Mouse (Mus musculus): ENCODE measurements around the gene Dnah10. TPM values are rescaled to one million over a fixed set of nuclear protein-coding genes. Genes with fewer than 3 reads are reported as not detected.

The Dnah10 gene
- polyA plus RNA-seq, 1 experiment from 2014 or later: 0.06 TPM

DNA sequence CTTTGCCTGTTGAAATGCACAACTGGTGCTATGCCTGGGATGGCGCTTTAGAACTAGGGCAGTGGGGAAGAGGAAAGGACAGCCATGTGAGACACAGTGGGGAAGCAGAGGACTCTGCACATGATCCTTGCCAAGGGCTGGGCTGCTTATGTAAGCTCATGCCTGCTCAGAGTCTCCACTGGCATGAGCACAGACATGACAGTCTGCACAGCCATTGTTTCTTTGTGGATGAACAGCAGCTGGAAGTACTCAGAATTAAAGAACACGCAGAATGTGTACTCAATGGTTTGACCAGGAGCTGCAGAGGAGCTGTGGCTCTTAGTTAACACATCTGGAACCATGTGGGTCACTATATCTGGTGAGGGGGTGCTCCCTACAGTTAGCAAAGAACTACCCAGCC, 128.2 kb downstream of the Dnah10 start:
- DNase-seq (ENCODE audit: low spot score): no peak
- no peak overlapping the region; the same call in 1 of the 2 replicates for H3K27ac ChIP-seq
- peaks cover 7% of the 10 kb centered on the region for H3K4me1 ChIP-seq
- H3K4me3 ChIP-seq: no peak overlapping the region
- no peaks in the 10 kb centered on the region for H3K9me3 ChIP-seq (replicated peaks)
- 88% methylated on average over 2 of the region's 2 CpGs for WGBS
- no peaks in the 10 kb centered on the region for H3K36me3 ChIP-seq
- H3K27me3 ChIP-seq (ENCODE audit: low read depth, poor library complexity, severe bottlenecking): no peaks in the 10 kb centered on the region

DNA sequence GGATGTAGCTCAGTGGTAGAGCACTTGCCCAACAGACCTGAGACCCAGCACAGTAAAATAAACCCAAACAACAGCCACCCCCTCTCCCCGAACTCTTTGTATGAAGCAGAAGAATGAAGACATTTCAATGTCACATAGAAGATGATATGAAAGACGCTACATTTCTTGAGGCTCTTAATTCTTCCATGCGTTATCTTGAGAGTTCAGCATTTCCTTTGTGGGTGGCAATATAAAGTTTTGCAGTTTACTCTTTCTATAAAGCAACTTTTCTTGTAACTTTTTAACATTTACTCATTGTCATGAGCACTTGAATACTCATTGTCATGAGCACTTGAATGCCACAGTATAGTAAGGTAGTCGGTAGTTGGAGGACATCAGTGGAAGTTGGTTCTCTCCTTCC, 129.3 kb downstream of the Dnah10 start:
- peaks cover 7% of the 10 kb centered on the region for H3K4me1 ChIP-seq
- DNase-seq (ENCODE audit: low spot score): no peak
- H3K27ac ChIP-seq: no peak overlapping the region
- no peaks in the 10 kb centered on the region for H3K36me3 ChIP-seq
- 93% methylated on average over 4 of the region's 4 CpGs for WGBS
- H3K4me3 ChIP-seq: no peak overlapping the region
- peaks cover 9% of the 10 kb centered on the region for H3K27me3 ChIP-seq (ENCODE audit: low read depth, poor library complexity, severe bottlenecking)
- H3K9me3 ChIP-seq (replicated peaks): no peaks in the 10 kb centered on the region

DNA sequence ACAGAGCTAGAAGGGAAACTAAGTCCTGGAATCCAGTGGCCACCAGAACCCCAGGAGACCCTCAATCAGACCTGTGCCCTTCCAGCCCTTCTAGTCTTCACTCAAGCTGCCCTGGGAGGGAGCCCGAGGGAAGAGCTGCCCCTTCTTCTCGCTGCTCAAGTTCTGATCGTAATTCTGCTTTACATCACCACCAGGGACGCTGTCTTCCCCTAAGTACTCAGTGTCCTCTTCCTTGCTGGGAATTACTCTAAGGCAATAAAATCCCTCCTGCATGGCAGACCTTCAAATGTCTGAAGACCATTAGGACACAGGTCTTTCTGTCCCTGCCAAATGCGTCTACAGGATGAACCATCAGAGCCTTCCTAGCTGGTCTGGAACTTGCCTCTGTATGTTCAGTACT, 135.1 kb downstream of the Dnah10 start:
- 4% methylated on average over 5 of the region's 5 CpGs for WGBS
- Histone ChIP-seq H3K9me3 (replicated peaks) (no peaks in the 10 kb centered on the region), H3K4me1 (peaks cover 33% of the 10 kb centered on the region), H3K27ac (no peak overlapping the region), H3K36me3 (0 out of 2 replicates have a peak, but pooled peaks cover 3% of the 10 kb centered on the region), H3K4me3 (no peak overlapping the region), H3K27me3 (ENCODE audit: low read depth, poor library complexity, severe bottlenecking) (peaks cover 34% of the 10 kb centered on the region)
- DNase-seq (ENCODE audit: low spot score): no peak

DNA sequence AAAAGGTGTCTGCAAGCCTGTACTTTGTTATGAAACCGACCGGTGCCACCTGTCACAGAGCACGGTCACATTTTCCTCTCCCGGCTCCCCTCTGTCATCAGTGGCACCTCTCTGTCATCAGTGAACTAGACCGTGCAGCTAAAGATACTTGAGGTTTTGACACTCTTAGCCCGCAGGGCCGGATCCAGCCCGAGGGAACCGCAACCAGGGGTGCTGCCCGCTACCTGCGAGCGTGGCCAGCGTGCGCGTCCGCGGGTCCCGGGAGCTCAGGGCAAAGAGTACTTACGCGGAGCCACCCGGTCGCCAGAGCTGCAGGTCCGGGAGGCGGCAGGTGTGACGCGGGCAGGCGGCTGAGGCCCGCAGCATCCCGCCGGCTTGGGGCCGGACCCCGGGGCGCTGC, 136.6 kb downstream of the Dnah10 start:
- peaks cover 34% of the 10 kb centered on the region for H3K4me1 ChIP-seq
- peak overlapping the region; percentile 99 for H3K27ac ChIP-seq
- WGBS: 1% methylated on average over 33 of the region's 33 CpGs
- peaks cover 17% of the 10 kb centered on the region for H3K36me3 ChIP-seq
- H3K27me3 ChIP-seq (ENCODE audit: low read depth, poor library complexity, severe bottlenecking): peaks cover 34% of the 10 kb centered on the region
- peak overlapping the region; percentile 100 for H3K4me3 ChIP-seq
- DNase-seq (ENCODE audit: low spot score): peak; percentile 51
- H3K9me3 ChIP-seq (replicated peaks): no peaks in the 10 kb centered on the region

DNA sequence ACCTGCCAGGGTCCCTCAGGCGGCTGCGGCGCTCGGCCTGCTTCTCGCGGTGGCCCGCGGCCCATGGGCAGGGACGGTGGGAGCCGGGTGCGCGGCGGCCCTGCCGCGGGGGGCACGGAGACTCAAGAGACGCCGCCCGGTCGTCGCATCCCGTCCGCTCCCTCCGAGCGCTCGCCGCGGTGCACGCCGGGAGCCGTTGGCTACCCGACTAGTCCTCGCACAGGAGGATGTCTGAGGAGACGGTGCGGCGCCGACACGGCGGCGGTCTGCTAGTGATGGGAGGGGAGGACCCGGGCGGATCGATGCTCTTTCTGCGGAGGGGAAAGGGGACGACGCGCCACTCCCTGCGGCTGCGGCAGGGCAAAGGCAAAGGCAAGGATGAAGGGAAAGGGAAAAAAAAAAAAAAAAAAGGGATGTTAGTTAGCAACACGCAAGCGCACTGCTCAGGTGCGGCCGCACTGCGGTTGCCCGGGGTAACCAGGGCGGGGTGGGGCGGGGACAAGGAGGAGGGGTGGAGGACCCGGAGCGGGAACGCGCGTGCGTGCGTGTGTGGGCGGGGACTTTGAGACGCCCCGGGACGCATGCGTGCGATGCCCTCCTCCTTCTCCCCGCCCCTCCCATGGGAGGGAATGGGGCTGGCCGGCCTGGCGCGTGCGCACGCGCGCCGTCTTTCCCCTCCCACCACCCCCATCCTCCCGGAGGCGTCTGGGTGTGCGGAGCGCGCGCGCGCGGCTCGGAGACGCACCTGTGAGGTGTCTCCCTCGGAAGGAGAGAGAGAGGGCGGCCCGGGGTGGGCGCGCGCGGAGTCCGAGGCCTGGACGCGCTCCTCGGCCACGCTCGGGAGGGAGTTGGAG, 137.4 kb downstream of the Dnah10 start, which contains the start of the genes Ccdc92 and Zfp664:
Gene Ccdc92 (minus strand): TSS at position 412 of the 854 bp plus-strand sequence.
Gene Zfp664 (plus strand): TSS at position 679 of the 854 bp plus-strand sequence.
- DNase-seq (ENCODE audit: low spot score): peak; percentile 100
- Histone ChIP-seq H3K36me3 (peaks cover 24% of the 10 kb centered on the region), H3K4me3 (peak within 1 kb of the TSS; percentile 100), H3K27ac (peak within 1 kb of the TSS; percentile 99), H3K9me3 (replicated peaks) (no peaks in the 10 kb centered on the region), H3K4me1 (peaks cover 34% of the 10 kb centered on the region), H3K27me3 (ENCODE audit: low read depth, poor library complexity, severe bottlenecking) (peaks cover 34% of the 10 kb centered on the region)
- WGBS: under 1% methylated on average over 92 of the region's 103 CpGs

DNA sequence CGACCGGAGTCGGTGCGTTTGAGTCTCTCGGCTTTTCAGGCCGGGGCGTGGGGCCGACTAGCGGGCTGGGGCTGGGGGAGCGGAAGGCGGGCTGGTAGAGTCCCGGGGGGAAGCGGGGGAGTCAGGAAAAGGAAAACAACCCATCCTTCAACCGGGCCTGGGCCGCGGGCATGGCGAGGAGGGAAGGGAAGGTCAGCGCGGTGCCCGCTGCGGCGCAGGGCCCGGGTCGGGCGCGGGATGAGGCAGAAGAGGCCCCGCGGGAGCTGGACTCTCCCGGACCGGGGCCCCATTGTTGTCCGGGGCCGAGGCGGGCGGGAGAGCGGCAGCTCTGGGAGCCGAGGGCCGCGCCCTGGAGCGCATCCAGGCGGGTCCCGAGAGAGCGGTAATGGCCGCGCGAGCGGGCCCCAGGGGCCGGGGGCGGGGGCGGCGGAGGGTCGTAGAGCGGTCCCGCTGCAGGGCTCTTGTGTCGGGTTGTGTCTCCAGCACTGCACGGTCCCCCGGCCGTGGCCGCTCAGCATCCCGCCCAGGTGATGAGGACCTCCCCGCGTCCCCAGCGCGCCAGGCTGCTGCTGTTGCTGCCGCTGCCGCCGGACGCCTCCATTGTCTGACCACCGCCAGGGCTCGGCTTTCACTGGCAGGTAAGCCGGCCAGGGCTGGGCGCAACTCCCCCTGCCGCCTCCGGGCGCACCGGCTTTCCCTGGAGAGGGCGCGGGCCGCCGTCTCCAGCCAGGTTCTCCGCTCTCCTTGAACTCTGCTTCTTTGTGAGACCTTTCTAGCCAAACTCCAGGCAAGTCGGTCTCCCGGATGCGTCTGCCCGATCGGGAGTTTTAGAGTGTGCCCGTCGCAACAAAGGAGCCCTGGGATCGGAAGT, 138.2 kb downstream of the Dnah10 start:
- under 1% methylated on average over 83 of the region's 88 CpGs for WGBS
- peak; percentile 78 for DNase-seq (ENCODE audit: low spot score)
- H3K4me1 ChIP-seq: peaks cover 34% of the 10 kb centered on the region
- H3K27me3 ChIP-seq (ENCODE audit: low read depth, poor library complexity, severe bottlenecking): peaks cover 34% of the 10 kb centered on the region
- peak overlapping the region; percentile 100 for H3K4me3 ChIP-seq
- H3K27ac ChIP-seq: peak overlapping the region; percentile 99
- no peaks in the 10 kb centered on the region for H3K9me3 ChIP-seq (replicated peaks)
- H3K36me3 ChIP-seq: peaks cover 33% of the 10 kb centered on the region

DNA sequence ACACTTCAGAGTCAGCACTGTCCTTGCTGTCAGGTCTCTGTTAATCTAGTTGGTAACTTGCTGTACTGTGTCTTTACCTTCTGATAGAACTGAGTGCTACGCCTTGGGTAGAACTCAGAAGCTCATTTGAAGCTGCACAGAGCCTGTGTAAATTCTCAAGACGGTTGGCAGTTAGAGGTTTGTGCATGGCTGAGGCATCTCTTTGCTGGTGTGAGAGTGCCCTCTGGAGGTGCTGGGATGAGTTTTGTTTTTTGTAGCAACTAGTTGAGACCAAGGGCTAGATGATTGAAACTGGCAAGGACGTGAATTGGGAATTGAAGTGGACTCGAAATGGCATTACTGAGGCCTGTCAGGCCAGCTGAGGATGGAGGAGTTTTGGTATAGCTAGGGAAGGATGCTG, 144.1 kb downstream of the Dnah10 start:
- no peak for DNase-seq (ENCODE audit: low spot score)
- H3K9me3 ChIP-seq (replicated peaks): no peaks in the 10 kb centered on the region
- H3K4me3 ChIP-seq: no peak overlapping the region
- WGBS: 54% methylated on average over 4 of the region's 4 CpGs
- peaks cover 88% of the 10 kb centered on the region for H3K36me3 ChIP-seq
- peaks cover 14% of the 10 kb centered on the region for H3K4me1 ChIP-seq
- H3K27ac ChIP-seq: no peak overlapping the region
- no peaks in the 10 kb centered on the region for H3K27me3 ChIP-seq (ENCODE audit: low read depth, poor library complexity, severe bottlenecking)

DNA sequence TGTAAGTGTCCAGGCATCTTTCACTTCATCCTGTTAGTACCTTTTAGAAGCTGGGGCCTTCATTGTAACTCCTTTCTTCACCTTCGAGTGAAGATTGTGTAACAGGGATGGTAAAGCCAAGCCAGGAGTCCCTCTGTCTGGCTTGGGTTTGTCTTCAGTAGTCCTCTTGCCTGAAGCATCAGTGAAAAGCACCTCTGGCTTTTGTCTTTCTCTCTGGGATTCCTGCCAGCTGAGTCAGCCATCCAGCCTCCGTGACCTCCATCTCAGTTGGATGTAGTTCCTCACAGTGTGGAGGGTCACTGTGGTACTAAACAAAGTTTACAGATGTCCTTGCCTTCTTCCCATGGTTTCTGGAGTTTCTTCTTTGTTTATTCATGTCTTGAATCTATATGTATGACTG, 147.1 kb downstream of the Dnah10 start:
- Histone ChIP-seq H3K27me3 (ENCODE audit: low read depth, poor library complexity, severe bottlenecking) (no peaks in the 10 kb centered on the region), H3K9me3 (replicated peaks) (no peaks in the 10 kb centered on the region), H3K27ac (no peak overlapping the region), H3K4me3 (no peak overlapping the region), H3K36me3 (peaks cover 94% of the 10 kb centered on the region), H3K4me1 (0 out of 2 replicates have a peak, but pooled peaks cover 3% of the 10 kb centered on the region)
- DNase-seq (ENCODE audit: low spot score): no peak
- 86% methylated on average over 2 of the region's 2 CpGs for WGBS

DNA sequence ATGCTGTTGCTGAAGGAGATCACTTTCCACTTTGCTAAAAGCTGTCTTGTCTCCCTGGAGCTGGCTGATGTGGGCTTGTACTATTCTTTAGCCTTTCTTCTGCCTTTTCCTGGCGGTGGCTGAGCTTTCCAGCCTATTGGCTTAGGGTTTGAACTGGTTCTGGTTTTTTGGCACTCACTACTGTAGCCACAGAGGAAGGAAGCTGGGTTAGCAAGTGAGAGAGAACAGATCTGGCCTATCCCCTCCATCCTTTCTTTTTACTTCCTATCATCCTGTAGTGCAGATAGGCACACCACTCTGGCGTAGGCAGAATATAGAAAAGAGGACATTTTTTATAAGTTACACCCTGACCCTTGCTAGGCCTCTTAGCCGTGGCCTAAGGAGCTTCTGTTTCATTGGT, 148.2 kb downstream of the Dnah10 start:
- Histone ChIP-seq H3K4me1 (0 out of 2 replicates have a peak, but pooled peaks cover 6% of the 10 kb centered on the region), H3K9me3 (replicated peaks) (no peaks in the 10 kb centered on the region), H3K27me3 (ENCODE audit: low read depth, poor library complexity, severe bottlenecking) (no peaks in the 10 kb centered on the region), H3K4me3 (no peak overlapping the region), H3K27ac (no peak overlapping the region), H3K36me3 (peaks cover 91% of the 10 kb centered on the region)
- no peak for DNase-seq (ENCODE audit: low spot score)
- 96% methylated on average over 3 of the region's 3 CpGs for WGBS

DNA sequence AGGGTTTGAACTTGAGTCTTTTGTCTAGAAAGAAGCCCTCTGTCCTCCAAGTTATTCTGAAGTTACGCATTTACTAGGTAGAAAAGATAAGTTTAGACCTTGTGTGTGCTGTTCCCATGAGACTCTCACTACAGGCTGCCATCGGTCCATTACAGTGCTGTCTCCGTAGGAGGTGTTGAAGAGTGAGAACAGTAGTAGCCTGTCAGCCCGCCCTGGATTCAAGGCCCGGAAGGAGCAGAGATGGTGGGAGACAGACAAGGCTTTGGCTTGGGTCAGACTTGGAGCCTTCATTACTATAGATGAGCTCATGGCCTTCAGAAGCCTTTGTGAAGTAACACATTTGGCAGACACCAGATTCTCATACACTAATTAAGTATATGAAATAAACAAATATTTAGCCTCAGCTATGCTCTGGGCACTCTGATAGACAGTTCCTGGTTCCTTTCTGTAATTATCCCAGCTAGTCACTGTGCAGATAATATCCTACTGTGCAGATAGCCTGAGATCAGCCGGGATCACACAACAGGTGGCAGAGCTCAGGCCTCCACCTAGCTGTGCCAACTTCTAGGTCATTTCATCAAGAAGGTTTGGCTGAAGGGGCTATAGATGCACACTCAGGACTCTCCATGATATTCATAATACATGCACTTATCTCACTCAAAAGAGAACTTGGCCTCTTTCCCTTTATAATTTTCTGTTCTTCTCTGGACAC, 149.2 kb downstream of the Dnah10 start:
- DNase-seq (ENCODE audit: low spot score): no peak
- Histone ChIP-seq H3K27me3 (ENCODE audit: low read depth, poor library complexity, severe bottlenecking) (no peaks in the 10 kb centered on the region), H3K4me3 (no peak overlapping the region), H3K9me3 (replicated peaks) (no peaks in the 10 kb centered on the region), H3K27ac (no peak overlapping the region), H3K4me1 (0 out of 2 replicates have a peak, but pooled peaks cover 6% of the 10 kb centered on the region), H3K36me3 (peaks cover 91% of the 10 kb centered on the region)
- 92% methylated on average over 6 of the region's 6 CpGs for WGBS

DNA sequence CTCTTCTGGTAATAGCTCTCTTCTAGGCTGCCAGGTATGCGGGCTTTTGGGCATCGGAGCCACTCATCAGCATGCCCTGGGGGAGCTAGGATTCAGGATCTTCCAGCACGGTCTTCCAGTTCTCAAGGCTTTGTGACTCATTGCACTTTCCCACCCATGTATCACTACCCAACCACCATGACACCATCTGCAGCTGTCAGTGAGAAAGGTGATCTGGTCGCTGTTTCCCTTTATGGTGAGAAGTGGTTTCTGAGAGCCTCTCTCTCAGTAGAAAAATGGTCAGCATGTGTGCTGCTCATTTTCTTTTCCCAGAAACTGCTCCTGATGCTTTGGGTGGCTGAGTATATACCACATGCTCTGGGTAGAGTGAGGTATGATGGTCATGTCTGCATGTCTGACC, 154.4 kb downstream of the Dnah10 start:
- Histone ChIP-seq H3K4me1 (0 out of 2 replicates have a peak, but pooled peaks cover 4% of the 10 kb centered on the region), H3K27ac (no peak overlapping the region), H3K9me3 (replicated peaks) (no peaks in the 10 kb centered on the region), H3K36me3 (peaks cover 95% of the 10 kb centered on the region), H3K4me3 (no peak overlapping the region), H3K27me3 (ENCODE audit: low read depth, poor library complexity, severe bottlenecking) (no peaks in the 10 kb centered on the region)
- DNase-seq (ENCODE audit: low spot score): no peak
- WGBS: 86% methylated on average over 4 of the region's 4 CpGs

DNA sequence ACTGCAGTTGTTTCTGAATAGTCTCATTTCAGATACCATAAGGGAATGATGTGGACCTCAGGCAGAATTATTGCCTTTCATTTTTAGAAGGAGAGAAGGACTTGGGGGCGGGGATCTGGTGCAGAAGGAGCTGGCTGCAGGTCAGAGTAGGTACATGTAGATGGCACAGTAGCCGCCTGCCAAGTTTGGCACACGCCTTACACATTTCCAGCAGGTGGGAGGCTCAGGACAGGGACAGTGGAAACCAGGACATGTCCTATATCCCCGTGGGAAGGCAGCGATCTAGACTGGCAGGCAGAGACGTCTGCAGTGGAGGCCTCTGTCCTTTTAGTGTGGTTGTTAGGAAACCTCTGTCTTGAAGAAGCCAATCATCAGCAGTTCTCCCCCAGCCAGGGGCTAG, 154.9 kb downstream of the Dnah10 start:
- 88% methylated on average over 6 of the region's 6 CpGs for WGBS
- Histone ChIP-seq H3K36me3 (peaks cover 95% of the 10 kb centered on the region), H3K27me3 (ENCODE audit: low read depth, poor library complexity, severe bottlenecking) (no peaks in the 10 kb centered on the region), H3K4me3 (no peak overlapping the region), H3K4me1 (0 out of 2 replicates have a peak, but pooled peaks cover 4% of the 10 kb centered on the region), H3K9me3 (replicated peaks) (no peaks in the 10 kb centered on the region), H3K27ac (no peak overlapping the region)
- DNase-seq (ENCODE audit: low spot score): no peak

All from limb, embryonic 10.5 days (tissue).